Mouse (Mus musculus) bone marrow macrophage, adult 2 months (primary cell): ENCODE measurements around the gene Tsfm. TPM values are rescaled to one million over a fixed set of nuclear protein-coding genes. Genes with fewer than 3 reads are reported as not detected.
"Not testable (repeated sequence)": the region's sequence is repeated elsewhere in the genome, so short reads cannot be mapped to it uniquely, and the experiment has no call there.

ENCODE experiments used
- H3K27ac ChIP-seq: 2 replicates; pipeline ENCODE4 v1.5.1; 2012; ENCODE audit warnings: low read depth, low read length; ENCODE audit not compliant: insufficient read depth
- H3K4me1 ChIP-seq: 2 replicates; pipeline ENCODE4 v1.6.1; 2012; ENCODE audit warnings: low read length; ENCODE audit not compliant: control insufficient read depth, insufficient read depth
- H3K4me3 ChIP-seq: 2 replicates; pipeline ENCODE4 v1.5.1; 2012; ENCODE audit warnings: mild to moderate bottlenecking, low read length, moderate library complexity; ENCODE audit not compliant: insufficient read depth
- CTCF ChIP-seq: IDR thresholded peaks from 2 replicates; pipeline ENCODE4 v1.5.1; 2012; ENCODE audit warnings: low read depth, mild to moderate bottlenecking, low read length, moderate library complexity
- POLR2A ChIP-seq: IDR thresholded peaks from 2 replicates; pipeline ENCODE4 v1.6.1; 2012; ENCODE audit warnings: mild to moderate bottlenecking, low read depth, low read length, borderline replicate concordance
- polyA plus RNA-seq: library from polyadenylated mRNA; stranded (reverse); fragments of >200 nt; gene quantifications from 2 replicates; pipeline ENCODE4 v1.2.4, GENCODE M21; 2012; ENCODE audit not compliant: missing spikeins, insufficient read depth, insufficient read length

Gene Tsfm
- polyA plus RNA-seq, 1 experiment, result 12.9 TPM

DNA sequence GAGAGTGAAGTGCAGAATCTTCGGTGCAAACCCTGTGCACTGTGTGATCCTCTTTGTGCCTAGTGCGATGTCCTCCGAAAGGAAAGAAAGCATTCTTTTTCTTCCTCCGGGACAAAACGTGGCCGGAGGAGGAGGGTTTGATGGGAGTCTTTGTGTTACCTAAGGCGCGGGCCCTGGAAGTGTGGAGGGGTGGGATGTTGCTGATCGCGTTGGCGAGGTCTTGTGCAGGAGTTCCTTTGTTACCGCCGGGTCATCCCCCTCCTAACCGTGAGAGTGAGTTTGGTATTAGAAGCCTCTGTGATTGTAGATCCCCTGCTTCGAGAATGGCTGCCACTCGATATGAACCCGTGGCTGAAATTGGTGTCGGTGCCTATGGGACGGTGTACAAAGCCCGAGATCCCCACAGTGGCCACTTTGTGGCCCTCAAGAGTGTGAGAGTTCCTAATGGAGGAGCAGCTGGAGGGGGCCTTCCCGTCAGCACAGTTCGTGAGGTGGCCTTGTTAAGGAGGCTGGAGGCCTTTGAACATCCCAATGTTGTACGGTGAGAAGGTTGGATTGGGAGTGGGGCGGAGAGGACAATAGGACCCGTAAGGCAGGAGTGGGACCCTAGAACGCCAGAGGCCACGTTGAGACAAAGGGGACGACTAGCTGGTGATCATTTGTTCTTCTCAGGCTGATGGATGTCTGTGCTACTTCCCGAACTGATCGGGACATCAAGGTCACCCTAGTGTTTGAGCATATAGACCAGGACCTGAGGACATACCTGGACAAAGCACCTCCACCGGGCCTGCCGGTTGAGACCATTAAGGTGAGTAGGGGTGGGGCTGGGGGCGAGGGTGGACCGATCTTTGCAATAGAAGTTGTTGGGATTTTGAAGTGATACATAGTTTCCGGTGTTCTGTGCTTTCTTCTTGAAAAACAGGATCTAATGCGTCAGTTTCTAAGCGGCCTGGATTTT is 33.6 kb upstream of the Tsfm start:
- peaks cover 20% of the 10 kb centered on the region for H3K4me1 ChIP-seq
- TF ChIP-seq CTCF (no peak), POLR2A (no peak)

DNA sequence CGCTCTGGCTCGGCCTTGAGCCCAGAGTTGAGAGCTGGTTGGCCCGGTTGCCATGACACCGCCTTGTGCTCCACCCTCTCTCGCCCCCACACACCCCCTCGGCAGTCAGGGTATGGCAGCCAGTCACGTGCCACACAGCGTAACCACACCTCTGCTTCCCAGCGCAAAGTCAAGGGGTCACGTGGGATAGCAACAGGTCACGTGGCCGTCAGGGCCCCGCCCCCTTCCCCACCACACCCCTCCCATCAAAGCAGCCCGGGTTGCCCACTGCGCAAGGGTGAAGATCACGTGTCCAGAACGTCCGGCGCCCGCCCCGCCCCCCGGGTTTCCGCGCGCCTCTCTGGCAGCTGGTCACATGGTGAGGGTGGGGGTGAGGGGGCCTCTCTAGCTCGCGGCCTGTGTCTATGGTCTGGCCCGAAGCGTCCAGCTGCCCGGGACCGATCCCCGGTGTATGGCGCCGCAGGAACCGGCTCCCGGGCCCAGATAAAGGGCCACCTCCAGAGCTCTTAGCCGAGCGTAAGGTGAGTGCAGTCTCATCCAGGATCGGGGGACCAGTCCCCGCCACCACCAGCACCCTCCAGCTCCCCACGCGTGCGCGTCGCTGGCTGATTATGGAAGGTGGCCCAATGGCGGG is 32.7 kb upstream of the Tsfm start, which contains the start of gene Cdk4:
TSS of gene Cdk4 (plus strand) at position 296 of the 634 bp plus-strand sequence.
- TF ChIP-seq CTCF (no peak), POLR2A (no peak)
- peak within 1 kb of the TSS; percentile 84 for H3K27ac ChIP-seq
- H3K4me3 ChIP-seq, result peak within 1 kb of the TSS; percentile 89
- peaks cover 17% of the 10 kb centered on the region for H3K4me1 ChIP-seq

More for the DNA sequence above, 33.6 kb upstream of the Tsfm start:
- Histone ChIP-seq H3K27ac (peak overlapping the region; percentile 84), H3K4me3 (peak overlapping the region; percentile 89)

DNA sequence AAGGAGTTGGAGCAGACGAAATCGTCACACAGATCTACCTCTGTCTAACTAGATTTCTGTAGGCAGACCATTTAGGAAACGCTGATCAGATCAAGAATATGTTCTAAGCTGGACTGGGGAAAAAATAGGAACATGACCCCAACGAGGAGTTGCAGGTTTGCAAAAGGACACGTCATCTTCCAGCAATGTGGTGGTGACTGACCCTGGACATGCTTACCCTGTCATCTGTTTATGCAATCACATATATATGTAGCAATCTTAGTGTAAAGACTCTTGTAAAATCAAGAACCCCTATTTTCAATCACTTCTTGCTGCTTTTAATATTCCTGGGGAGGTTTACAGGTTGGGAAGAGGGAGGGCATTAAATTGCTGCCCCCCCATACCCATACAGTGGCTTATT is 31.9 kb upstream of the Tsfm start:
- TF ChIP-seq CTCF (no peak), POLR2A (no peak)
- no peak overlapping the region for H3K4me3 ChIP-seq
- peak overlapping the region; percentile 61 for H3K27ac ChIP-seq
- H3K4me1 ChIP-seq, result peaks cover 17% of the 10 kb centered on the region

DNA sequence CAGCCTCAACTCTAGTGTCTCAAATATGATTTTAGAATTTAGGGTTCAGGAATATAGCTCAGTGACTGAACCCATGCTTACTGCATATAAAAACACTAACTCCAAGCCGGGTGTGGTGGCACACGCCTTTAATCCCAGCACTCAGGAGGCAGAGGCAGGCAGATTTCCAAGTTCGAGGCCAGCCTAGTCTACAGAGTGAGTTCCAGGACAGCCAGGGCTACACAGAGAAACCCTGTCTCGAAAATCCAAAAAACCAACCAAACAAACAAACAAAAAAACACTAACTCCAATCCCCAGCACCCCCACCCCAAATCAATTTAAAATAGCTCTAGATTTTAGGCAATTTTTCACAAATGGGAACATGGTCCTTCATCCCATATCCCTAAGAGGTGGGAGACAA is 31.5 kb upstream of the Tsfm start:
- H3K4me3 ChIP-seq, result not testable (repeated sequence)
- Histone ChIP-seq H3K4me1 (peaks cover 17% of the 10 kb centered on the region), H3K27ac (peak overlapping the region; percentile 61)

DNA sequence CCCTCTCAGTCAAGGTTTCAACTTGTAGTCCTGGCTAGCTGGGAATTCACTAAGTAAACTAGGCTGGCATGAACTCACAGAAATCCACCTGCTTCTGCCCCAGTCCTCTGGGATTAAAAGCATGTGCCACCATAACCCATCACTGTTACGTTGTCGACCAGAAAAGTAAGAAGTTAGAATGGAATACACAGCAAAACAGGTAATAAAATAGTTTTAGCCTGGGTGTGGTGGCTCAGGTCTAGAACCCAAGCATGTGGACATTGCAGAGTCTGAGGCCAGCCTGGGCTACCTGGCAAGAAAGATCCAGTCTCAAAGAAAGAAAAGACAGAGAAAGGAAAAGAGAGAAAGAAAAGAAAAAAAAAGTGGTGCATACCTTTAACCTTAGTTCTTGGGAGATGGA is 30.9 kb upstream of the Tsfm start:
- peaks cover 17% of the 10 kb centered on the region for H3K4me1 ChIP-seq
- no peak for TF ChIP-seq POLR2A
- no peak for TF ChIP-seq CTCF
- H3K27ac ChIP-seq, result no peak overlapping the region
- H3K4me3 ChIP-seq, result no peak overlapping the region

DNA sequence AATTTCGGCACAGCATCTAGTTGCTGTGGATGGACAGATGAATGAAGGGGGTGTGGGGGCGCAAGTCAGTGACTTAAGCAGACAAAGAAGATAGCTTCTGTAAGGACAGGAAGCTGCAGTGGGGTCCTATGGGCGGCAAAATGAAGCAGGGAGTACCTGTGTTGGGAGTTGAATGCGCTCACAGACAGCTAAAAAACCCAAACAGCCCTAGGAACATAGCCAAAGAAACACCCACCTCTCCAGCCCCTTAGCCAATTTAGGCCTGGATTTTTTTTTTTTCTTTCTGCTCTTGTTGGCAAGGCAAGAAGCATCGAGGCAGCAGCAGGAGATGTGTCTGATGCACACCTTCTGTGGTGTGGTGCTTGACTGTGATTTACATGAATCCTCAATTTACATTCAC is 30.4 kb upstream of the Tsfm start:
- peaks cover 17% of the 10 kb centered on the region for H3K4me1 ChIP-seq
- H3K27ac ChIP-seq, result no peak overlapping the region
- H3K4me3 ChIP-seq, result no peak overlapping the region
- TF ChIP-seq POLR2A, result no peak
- no peak for TF ChIP-seq CTCF

DNA sequence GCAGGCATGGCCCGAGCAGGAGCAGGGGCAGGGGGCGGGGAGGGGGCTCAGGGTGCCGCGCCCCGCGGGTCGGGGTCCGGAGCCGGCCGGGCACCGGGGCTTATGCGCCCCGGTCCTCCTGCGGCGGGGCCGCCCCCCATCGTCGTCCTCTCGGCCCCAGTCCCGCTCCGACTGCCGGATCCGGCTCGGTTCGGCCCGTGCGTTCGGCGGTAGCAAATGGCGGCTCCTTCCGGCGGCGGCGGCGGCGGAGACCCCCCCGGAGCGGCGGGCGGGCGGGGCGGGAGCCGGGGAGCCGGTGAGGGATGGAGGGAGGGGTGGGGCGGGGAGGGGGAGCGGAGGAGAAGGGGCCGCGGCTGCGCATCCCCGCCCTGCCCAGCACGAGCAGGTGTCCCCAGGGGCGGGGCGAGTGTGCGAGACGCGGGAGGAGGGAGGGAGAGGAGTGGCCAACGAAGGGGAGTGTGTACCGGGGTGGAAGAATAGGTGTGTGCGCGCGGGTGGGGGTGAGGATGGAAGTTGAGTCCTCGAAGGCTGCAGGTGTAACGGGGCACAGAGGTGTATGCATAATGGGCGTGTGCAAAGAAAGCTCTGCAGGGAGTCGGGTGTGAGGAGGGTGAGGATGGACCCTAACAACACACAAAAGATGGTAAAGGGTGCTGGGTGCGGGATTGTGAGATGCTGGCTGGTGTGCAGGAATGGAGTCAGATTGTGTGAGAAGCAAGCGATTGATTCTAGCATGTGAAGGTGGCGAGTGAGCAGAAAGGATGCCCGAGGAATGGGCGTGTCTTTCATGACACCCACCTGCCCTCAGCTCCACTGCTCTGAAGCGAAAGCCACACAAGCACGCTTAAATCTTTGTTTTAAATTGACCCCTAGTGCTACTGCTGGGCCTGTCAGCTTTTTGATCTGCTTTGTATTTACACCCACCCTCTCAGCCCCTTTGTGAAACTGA is 29.6 kb upstream of the Tsfm start, which contains the start of gene March9:
TSS of gene March9 (minus strand) at position 217 of the 949 bp plus-strand sequence.
- peak within 1 kb of the TSS; percentile 49 for H3K4me3 ChIP-seq
- H3K4me1 ChIP-seq, result peaks cover 15% of the 10 kb centered on the region
- H3K27ac ChIP-seq, result no peak within 1 kb of the TSS
- TF ChIP-seq CTCF (no peak), POLR2A (no peak)

DNA sequence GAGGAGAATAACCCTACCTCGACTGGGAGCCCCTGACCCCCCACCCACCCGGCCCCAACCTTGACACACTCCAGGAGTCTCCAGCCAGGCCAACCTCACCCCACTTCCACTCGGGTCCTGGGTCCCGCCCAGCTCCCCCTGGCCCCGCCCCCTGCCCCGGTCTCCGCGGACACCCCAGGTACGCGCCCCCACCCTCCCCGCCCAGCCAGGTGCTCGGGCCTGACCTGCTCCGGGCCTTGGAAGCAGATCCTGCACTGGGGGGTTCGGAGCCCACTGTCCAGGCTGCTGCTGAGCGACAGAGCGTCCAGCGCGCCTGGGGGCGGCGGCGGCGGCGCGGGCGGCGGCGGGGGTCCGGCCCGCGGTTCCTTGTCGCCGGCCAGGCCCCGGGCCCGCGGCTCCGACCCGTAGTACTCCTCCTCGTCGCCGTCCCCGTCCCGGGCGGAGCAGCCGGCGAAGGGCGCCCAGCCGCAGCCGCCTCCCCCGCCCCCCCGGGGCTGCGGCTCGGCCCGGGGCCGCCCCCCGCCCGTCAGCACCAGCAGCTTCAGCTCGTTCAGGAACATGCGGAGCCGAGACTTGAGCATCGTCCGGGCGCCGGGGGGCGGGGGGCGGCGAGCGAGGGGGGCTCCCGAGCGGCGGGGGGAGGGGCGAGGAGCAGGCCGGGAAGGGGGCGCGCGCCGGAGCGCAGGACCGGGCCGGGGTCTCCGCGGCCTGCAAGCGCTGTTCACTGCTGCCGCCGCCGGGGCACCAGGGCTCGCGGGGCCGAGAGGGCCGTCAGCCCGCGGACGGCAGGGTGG is 28.7 kb upstream of the Tsfm start:
- peak overlapping the region; percentile 49 for H3K4me3 ChIP-seq
- H3K27ac ChIP-seq, result no peak overlapping the region
- H3K4me1 ChIP-seq, result peaks cover 10% of the 10 kb centered on the region
- no peak for TF ChIP-seq POLR2A
- TF ChIP-seq CTCF, result no peak

DNA sequence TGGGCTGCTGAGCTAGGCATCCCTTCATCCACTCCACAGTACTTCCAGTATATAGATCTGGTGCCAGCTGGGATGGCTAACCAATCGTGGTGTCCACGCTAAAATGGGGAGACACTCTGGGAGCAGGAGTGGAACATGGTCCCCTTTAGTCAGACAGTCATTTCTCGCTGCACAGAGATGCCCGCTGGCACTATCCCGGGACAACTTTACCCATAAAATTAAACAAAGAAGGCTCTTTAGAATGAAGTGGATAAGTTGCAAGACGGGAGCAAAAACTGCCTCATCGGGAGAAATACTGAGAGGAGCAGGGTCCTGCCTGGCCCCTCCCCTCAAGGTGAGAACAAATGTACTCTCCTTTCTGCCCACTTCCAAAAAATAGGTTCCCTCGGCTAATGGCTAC is 28.1 kb upstream of the Tsfm start:
- Histone ChIP-seq H3K4me1 (peaks cover 10% of the 10 kb centered on the region), H3K4me3 (peak overlapping the region; percentile 32), H3K27ac (no peak overlapping the region)
- TF ChIP-seq POLR2A, result no peak
- TF ChIP-seq CTCF, result no peak
